Mouse (Mus musculus): ENCODE results near the gene Sema4b. TPM values are rescaled to one million over a fixed set of nuclear protein-coding genes. Genes with fewer than 3 reads are reported as not detected.

Sema4b gene
- polyA plus RNA-seq, 1 experiment from 2014 or later = 11.6 TPM

GRCm38 (mm10) chr7:80268897-80269750 lies 82.5 kb downstream of the Sema4b start, which contains the start of gene Vps33b:
Vps33b (plus strand) TSS chr7:80269649.
- TF ChIP-seq CTCF (IDR thresholded peaks at IDR 0.05) (no peak), EP300 (IDR thresholded peaks at IDR 0.05) (peak; percentile 74)
- 3% methylated on average over 21 of the region's 21 CpGs for WGBS
- ATAC-seq = peak; percentile 97
- Histone ChIP-seq H3K36me3 (ENCODE audit: insufficient read depth, low read length) (peaks cover 23% of the 10 kb centered on the region), H3K4me1 (ENCODE audit: insufficient read depth, low read depth, low read length) (peaks cover 6% of the 10 kb centered on the region; the same call in 1 of the 2 replicates), H3K27ac (ENCODE audit: low read length) (peak within 1 kb of the TSS; percentile 80), H3K4me2 (replicated peaks; ENCODE audit: low read depth, low read length) (peak within 1 kb of the TSS; percentile 87), H3K9ac (replicated peaks; ENCODE audit: low read depth) (peak within 1 kb of the TSS; percentile 57), H3K27me3 (replicated peaks; ENCODE audit: insufficient read depth, low read length) (no peaks in the 10 kb centered on the region), H3K4me3 (ENCODE audit: low read depth, low read length) (peak within 1 kb of the TSS; percentile 70), H3K9me3 (ENCODE audit: low read length) (no peaks in the 10 kb centered on the region)
- DNase-seq (ENCODE audit: low spot score) = peak; percentile 97

DNA sequence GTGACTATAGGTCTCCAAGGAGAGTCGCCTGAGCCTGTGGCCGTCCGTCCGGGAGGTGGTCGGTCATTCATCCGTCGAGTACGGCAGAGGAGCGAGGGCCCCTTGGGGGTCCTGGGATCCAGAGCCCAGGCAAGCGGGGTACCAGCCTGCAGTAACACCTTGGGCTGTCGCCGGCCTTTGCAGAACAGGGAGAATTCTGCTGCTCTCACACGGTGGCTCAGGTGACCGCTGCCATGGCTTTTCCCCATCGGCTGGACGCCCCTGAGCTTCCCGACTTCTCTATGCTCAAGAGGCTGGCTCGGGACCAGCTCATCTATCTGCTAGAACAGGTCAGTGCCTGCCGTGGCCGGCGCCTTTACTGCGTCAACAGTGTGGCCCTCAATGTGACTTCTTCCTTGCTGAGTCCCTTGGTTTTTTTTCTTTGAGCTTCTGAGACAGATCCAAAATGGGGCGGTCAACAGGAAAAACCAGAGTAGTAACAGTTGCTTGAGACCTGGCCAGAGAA lies 83.2 kb downstream of the Sema4b start:
- Histone ChIP-seq H3K27ac (ENCODE audit: low read length) (peak overlapping the region; percentile 80), H3K36me3 (ENCODE audit: insufficient read depth, low read length) (peaks cover 25% of the 10 kb centered on the region), H3K4me1 (ENCODE audit: insufficient read depth, low read depth, low read length) (peaks cover 6% of the 10 kb centered on the region; the same call in 1 of the 2 replicates), H3K9ac (replicated peaks; ENCODE audit: low read depth) (peak overlapping the region; percentile 57), H3K4me2 (replicated peaks; ENCODE audit: low read depth, low read length) (peak overlapping the region; percentile 87), H3K27me3 (replicated peaks; ENCODE audit: insufficient read depth, low read length) (no peaks in the 10 kb centered on the region), H3K9me3 (ENCODE audit: low read length) (no peaks in the 10 kb centered on the region; the same call in 1 of the 2 replicates), H3K4me3 (ENCODE audit: low read depth, low read length) (peak overlapping the region; percentile 70)
- no peak for TF ChIP-seq CTCF (IDR thresholded peaks at IDR 0.05)
- no peak for TF ChIP-seq EP300 (IDR thresholded peaks at IDR 0.05)
- WGBS = 2% methylated on average over 23 of the region's 23 CpGs
- peak; percentile 53 for DNase-seq (ENCODE audit: low spot score)
- peak; percentile 51 for ATAC-seq

- TF ChIP-seq CTCF (IDR thresholded peaks at IDR 0.05) (no peak), EP300 (IDR thresholded peaks at IDR 0.05) (no peak)
Measured at GRCm38 (mm10) chr7:80273456-80273855, 86.8 kb downstream of the Sema4b start.

More at GRCm38 (mm10) chr7:80273456-80273855, 86.8 kb downstream of the Sema4b start:
- Histone ChIP-seq H3K4me1 (ENCODE audit: insufficient read depth, low read depth, low read length) (peaks cover 5% of the 10 kb centered on the region; the same call in 1 of the 2 replicates), H3K27me3 (replicated peaks; ENCODE audit: insufficient read depth, low read length) (no peaks in the 10 kb centered on the region), H3K27ac (ENCODE audit: low read length) (no peak overlapping the region), H3K9ac (replicated peaks; ENCODE audit: low read depth) (no peak overlapping the region), H3K4me3 (ENCODE audit: low read depth, low read length) (no peak overlapping the region), H3K4me2 (replicated peaks; ENCODE audit: low read depth, low read length) (no peak overlapping the region), H3K9me3 (ENCODE audit: low read length) (no peaks in the 10 kb centered on the region; the same call in 1 of the 2 replicates), H3K36me3 (ENCODE audit: insufficient read depth, low read length) (peaks cover 28% of the 10 kb centered on the region; the same call in 1 of the 2 replicates)
- no peak for DNase-seq (ENCODE audit: low spot score)
- no peak for ATAC-seq
- 83% methylated on average over 2 of the region's 2 CpGs for WGBS

Other genes with a start within 250 kb of the Sema4b start
- gene Zfp710, start 162.0 kb upstream of the Sema4b start, polyA plus RNA-seq (2015; fragmentation: Nextera tagmentation; extraction: Ambion mirVana) = 11.1 and 12.9 TPM in 2 replicates
- gene Idh2, start 71.4 kb upstream of the Sema4b start, polyA plus RNA-seq (2015; fragmentation: Nextera tagmentation; extraction: Ambion mirVana) = 296 and 298 TPM in 2 replicates
- gene Cib1, start 46.0 kb downstream of the Sema4b start, polyA plus RNA-seq (2015; fragmentation: Nextera tagmentation; extraction: Ambion mirVana) = 108 and 123 TPM in 2 replicates
- 2.6 and 2.8 TPM in 2 replicates for gene Gdpgp1, start 46.0 kb downstream of the Sema4b start, polyA plus RNA-seq (2015; fragmentation: Nextera tagmentation; extraction: Ambion mirVana)
- gene Ttll13, start 59.5 kb downstream of the Sema4b start, polyA plus RNA-seq (2015; fragmentation: Nextera tagmentation; extraction: Ambion mirVana) = 1.9 and 2.1 TPM in 2 replicates
- gene Ngrn, start 74.4 kb downstream of the Sema4b start, polyA plus RNA-seq (2015; fragmentation: Nextera tagmentation; extraction: Ambion mirVana) = 40.8 and 46.0 TPM in 2 replicates
- 2.8 and 3.4 TPM in 2 replicates for gene Vps33b, start 82.8 kb downstream of the Sema4b start, polyA plus RNA-seq (2015; fragmentation: Nextera tagmentation; extraction: Ambion mirVana)
- 8.4 and 13.8 TPM in 2 replicates for gene Prc1, start 107.6 kb downstream of the Sema4b start, polyA plus RNA-seq (2015; fragmentation: Nextera tagmentation; extraction: Ambion mirVana)
- 3.4 and 3.8 TPM in 2 replicates for gene Rccd1, start 137.6 kb downstream of the Sema4b start, polyA plus RNA-seq (2015; fragmentation: Nextera tagmentation; extraction: Ambion mirVana)
- 30.3 and 32.9 TPM in 2 replicates for gene Unc45a, start 154.2 kb downstream of the Sema4b start, polyA plus RNA-seq (2015; fragmentation: Nextera tagmentation; extraction: Ambion mirVana)
- gene Hddc3, start 156.3 kb downstream of the Sema4b start, polyA plus RNA-seq (2015; fragmentation: Nextera tagmentation; extraction: Ambion mirVana) = 8.5 and 9.2 TPM in 2 replicates
- 8.5 and 9.6 TPM in 2 replicates for gene Man2a2, start 184.5 kb downstream of the Sema4b start, polyA plus RNA-seq (2015; fragmentation: Nextera tagmentation; extraction: Ambion mirVana)
- gene Fes, start 201.1 kb downstream of the Sema4b start, polyA plus RNA-seq (2015; fragmentation: Nextera tagmentation; extraction: Ambion mirVana) = 23.5 and 26.4 TPM in 2 replicates
- gene Furin, start 218.6 kb downstream of the Sema4b start, polyA plus RNA-seq (2015; fragmentation: Nextera tagmentation; extraction: Ambion mirVana) = 24.4 and 27.3 TPM in 2 replicates